Mouse (Mus musculus) ES-Bruce4 (cell line): ENCODE results near the gene Nisch. TPM values are rescaled to one million over a fixed set of nuclear protein-coding genes. Genes with fewer than 3 reads are reported as not detected.

Experiments used
- H3K27ac ChIP-seq: 2 replicates; pipeline ENCODE4 v1.5.1; 2012; ENCODE audit warnings: low read length, inconsistent platforms; ENCODE audit not compliant: insufficient read depth
- H3K27me3 ChIP-seq: 2 replicates; pipeline ENCODE4 v1.6.1; 2012; ENCODE audit warnings: mild to moderate bottlenecking, low read length, inconsistent platforms; ENCODE audit not compliant: control insufficient read depth, poor library complexity, insufficient read depth, severe bottlenecking
- H3K36me3 ChIP-seq: 2 replicates; pipeline ENCODE4 v1.6.1; 2012; ENCODE audit warnings: inconsistent platforms, mild to moderate bottlenecking, low read length, moderate library complexity; ENCODE audit not compliant: control insufficient read depth, poor library complexity, insufficient read depth, severe bottlenecking
- H3K4me1 ChIP-seq: one replicate; pipeline ENCODE4 v1.8.1; 2011; ENCODE audit warnings: low read length; ENCODE audit not compliant: control insufficient read depth, insufficient read depth
- H3K4me3 ChIP-seq: 2 replicates; pipeline ENCODE4 v1.5.1; 2011; ENCODE audit warnings: low read depth, mild to moderate bottlenecking, low read length
- H3K9ac ChIP-seq: 2 replicates; pipeline ENCODE4 v1.6.1; 2012; ENCODE audit warnings: low read depth, mild to moderate bottlenecking, inconsistent platforms; ENCODE audit not compliant: poor library complexity, severe bottlenecking
- H3K9me3 ChIP-seq: replicated peaks from 2 replicates; pipeline ENCODE4 v1.6.1; 2012; ENCODE audit warnings: mild to moderate bottlenecking, low read length, inconsistent platforms; ENCODE audit not compliant: control insufficient read depth, poor library complexity, insufficient read depth, severe bottlenecking
- CTCF ChIP-seq: IDR thresholded peaks from one replicate; pipeline ENCODE4 v1.8.1; 2011; ENCODE audit warnings: low read depth, low read length
- EP300 ChIP-seq: IDR thresholded peaks from 2 replicates; pipeline ENCODE4 v1.6.1; 2011; ENCODE audit warnings: low read depth, low read length; ENCODE audit not compliant: insufficient read depth
- POLR2A ChIP-seq: IDR thresholded peaks from one replicate; pipeline ENCODE4 v1.8.1; 2011; ENCODE audit warnings: low read length; ENCODE audit not compliant: insufficient read depth
- polyA plus RNA-seq: library from polyadenylated mRNA; stranded (reverse); fragments of >200 nt; gene quantifications from 2 replicates; pipeline ENCODE4 v1.2.4, GENCODE M21; 2011; ENCODE audit warnings: low read depth; ENCODE audit not compliant: missing spikeins, insufficient read depth, insufficient read length

Gene Nisch
- polyA plus RNA-seq, 1 experiment: 335 TPM

GRCm38 (mm10) chr14:31237101-31237882, 20.5 kb upstream of the Nisch start:
- Histone ChIP-seq H3K9me3 (no peaks in the 10 kb centered on the region), H3K36me3 (no peaks in the 10 kb centered on the region), H3K27me3 (no peaks in the 10 kb centered on the region), H3K4me1 (no peaks in the 10 kb centered on the region), H3K9ac (no peak overlapping the region), H3K4me3 (no peak overlapping the region), H3K27ac (no peak overlapping the region)
- TF ChIP-seq CTCF (no peak), POLR2A (no peak), EP300 (no peak)

GRCm38 (mm10) chr14:31233996-31234591, 17.3 kb upstream of the Nisch start:
- TF ChIP-seq CTCF (peak; percentile 48), EP300 (no peak)
- H3K4me3 ChIP-seq: peak overlapping the region; percentile 46

DNA sequence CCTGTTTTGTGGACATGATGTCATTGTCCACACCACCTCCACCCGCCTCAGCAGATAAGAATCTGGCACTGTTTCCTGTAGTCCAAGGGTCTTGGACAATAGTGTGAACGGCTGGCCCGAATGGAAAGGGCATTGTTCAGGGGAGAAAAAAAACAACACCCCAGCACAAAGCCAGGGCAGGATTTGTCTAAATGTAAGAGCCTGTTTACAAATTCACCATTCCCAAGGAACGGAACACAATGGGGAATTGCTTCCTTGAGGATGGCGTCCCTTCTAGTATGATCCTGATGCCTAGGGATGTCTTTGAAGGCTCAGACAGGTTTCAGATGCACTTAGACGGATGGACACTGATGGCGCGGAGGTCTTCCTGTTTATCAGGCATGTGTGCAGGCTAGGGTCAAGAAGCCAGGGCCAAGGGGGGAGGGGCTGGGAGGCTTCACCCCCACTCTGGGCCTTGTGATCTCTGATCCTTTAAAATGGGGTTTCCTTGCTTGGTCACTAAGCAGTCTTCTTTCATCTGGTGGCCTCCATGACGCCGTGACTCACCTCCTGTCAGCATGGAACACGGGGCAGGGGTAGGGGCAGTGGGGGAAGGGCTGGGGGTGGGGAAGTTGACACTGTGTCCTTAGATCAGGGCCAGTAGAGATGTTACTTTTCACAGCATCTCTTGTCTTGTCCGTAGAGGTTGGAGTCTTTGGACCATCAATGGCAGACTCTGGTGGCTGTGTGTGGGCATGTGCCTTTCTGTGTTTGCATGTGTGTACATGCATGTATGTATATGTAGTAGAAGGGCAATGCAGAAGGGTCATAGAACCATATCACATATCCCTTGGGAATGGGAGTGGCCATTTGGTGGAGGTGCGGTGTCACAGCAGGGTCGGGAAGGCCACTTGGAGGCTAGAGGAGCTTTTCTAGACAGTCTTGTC, 16.6 kb upstream of the Nisch start:
- H3K27me3 ChIP-seq: no peaks in the 10 kb centered on the region
- H3K4me1 ChIP-seq: peaks cover under 1% of the 10 kb centered on the region
- no peaks in the 10 kb centered on the region for H3K36me3 ChIP-seq
- H3K4me3 ChIP-seq: no peak overlapping the region
- no peaks in the 10 kb centered on the region for H3K9me3 ChIP-seq
- TF ChIP-seq POLR2A: no peak
- H3K27ac ChIP-seq: no peak overlapping the region
- H3K9ac ChIP-seq: no peak overlapping the region

More at GRCm38 (mm10) chr14:31233996-31234591, 17.3 kb upstream of the Nisch start:
- H3K36me3 ChIP-seq: no peaks in the 10 kb centered on the region
- no peaks in the 10 kb centered on the region for H3K4me1 ChIP-seq
- H3K9me3 ChIP-seq: no peaks in the 10 kb centered on the region
- H3K27ac ChIP-seq: no peak overlapping the region
- H3K27me3 ChIP-seq: no peaks in the 10 kb centered on the region
- peak overlapping the region; percentile 41; the same call in 1 of the 2 replicates for H3K9ac ChIP-seq

DNA sequence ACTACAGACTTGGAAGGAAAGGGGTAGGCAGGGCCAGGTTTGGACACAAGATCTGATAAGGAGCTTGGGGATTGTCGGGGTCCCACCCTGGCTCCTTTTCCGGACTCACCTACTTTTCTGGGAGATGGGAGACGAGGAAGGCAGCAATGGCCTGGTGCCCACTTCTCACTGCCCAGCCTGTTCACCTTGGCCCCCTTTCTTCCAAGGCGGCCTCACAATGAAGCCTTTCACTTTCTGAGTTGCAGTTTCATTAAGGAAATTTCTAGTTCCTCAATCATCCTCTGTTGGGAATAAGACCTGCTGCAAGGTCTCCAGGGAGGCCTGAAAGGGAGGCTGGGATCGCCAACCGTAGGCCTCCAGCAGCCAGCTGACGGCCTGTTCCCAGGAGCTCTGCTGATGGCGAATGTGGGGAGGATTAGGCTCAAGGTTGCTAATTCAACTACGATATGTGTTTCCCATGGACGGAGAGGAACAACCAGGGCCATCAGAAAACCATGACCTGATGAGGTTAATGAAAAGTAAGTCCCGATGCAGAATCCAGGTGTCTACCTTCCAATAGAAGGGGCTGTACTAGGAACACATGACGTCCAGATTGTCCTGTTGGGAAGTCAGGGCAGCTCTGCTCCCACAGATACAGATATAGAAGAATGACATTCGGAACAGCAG, 15.8 kb upstream of the Nisch start:
- H3K27me3 ChIP-seq: no peaks in the 10 kb centered on the region
- H3K4me1 ChIP-seq: peaks cover 2% of the 10 kb centered on the region
- H3K9ac ChIP-seq: no peak overlapping the region
- no peak overlapping the region for H3K4me3 ChIP-seq
- H3K36me3 ChIP-seq: no peaks in the 10 kb centered on the region
- no peak for TF ChIP-seq CTCF
- TF ChIP-seq EP300: no peak
- TF ChIP-seq POLR2A: no peak
- no peak overlapping the region for H3K27ac ChIP-seq
- no peaks in the 10 kb centered on the region for H3K9me3 ChIP-seq

DNA sequence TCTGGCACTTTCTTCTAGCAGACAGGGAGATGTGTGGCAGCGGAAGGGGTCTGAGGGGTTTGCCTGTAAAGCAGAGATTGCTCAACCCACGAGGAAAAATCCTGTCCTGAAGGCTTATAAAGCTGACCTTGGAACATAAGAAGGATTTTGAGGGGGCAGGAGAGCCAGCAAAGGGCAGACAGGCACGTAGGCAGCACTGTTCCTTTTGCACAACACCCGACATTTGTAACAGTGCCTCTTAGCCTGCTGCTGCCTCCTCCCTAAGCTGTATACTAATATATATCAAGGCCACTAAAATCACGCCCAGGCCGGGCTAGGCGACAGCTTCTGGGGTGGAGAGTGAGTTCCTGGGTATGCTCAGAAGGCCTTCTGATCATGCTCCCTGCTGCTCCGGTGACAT, 13.7 kb upstream of the Nisch start:
- Histone ChIP-seq H3K27me3 (no peaks in the 10 kb centered on the region), H3K27ac (no peak overlapping the region), H3K4me3 (no peak overlapping the region), H3K36me3 (no peaks in the 10 kb centered on the region), H3K9ac (no peak overlapping the region), H3K9me3 (no peaks in the 10 kb centered on the region), H3K4me1 (peaks cover 2% of the 10 kb centered on the region)
- no peak for TF ChIP-seq EP300
- TF ChIP-seq CTCF: no peak
- TF ChIP-seq POLR2A: no peak
